Mouse (Mus musculus): ENCODE data around the gene BC107364. TPM values are rescaled to one million over a fixed set of nuclear protein-coding genes. Genes with fewer than 3 reads are reported as not detected.

The BC107364 gene
- polyA plus RNA-seq, 1 experiment from 2014 or later = not detected

GRCm38 (mm10) chr3:96417850-96418815 is 34.0 kb downstream of the BC107364 start:
- Histone ChIP-seq H3K27me3 (replicated peaks; ENCODE audit: control insufficient read depth, insufficient read depth, low read length) (no peaks in the 10 kb centered on the region), H3K9ac (ENCODE audit: low read depth, low read length) (no peak overlapping the region), H3K4me1 (ENCODE audit: control insufficient read depth, insufficient read depth, low read length) (no peaks in the 10 kb centered on the region), H3K36me3 (ENCODE audit: control insufficient read depth, insufficient read depth, low read length) (no peaks in the 10 kb centered on the region), H3K4me2 (ENCODE audit: low read depth, low read length) (no peak overlapping the region), H3K9me3 (ENCODE audit: control insufficient read depth, low read length) (no peaks in the 10 kb centered on the region), H3K27ac (replicated peaks; ENCODE audit: low read depth, low read length) (no peak overlapping the region), H3K4me3 (ENCODE audit: low read depth, low read length) (no peak overlapping the region)
- 69% methylated on average over 7 of the region's 7 CpGs for WGBS
- no peak for ATAC-seq (ENCODE audit: low read depth)
- DNase-seq (ENCODE audit: low spot score) = no peak

GRCm38 (mm10) chr3:96416595-96416994 is 35.5 kb downstream of the BC107364 start:
- 87% methylated on average over 6 of the region's 6 CpGs for WGBS
- H3K4me3 ChIP-seq (ENCODE audit: low read depth, low read length) = no peak overlapping the region
- H3K4me2 ChIP-seq (ENCODE audit: low read depth, low read length) = no peak overlapping the region
- peaks cover under 1% of the 10 kb centered on the region; the same call in 1 of the 2 replicates for H3K27me3 ChIP-seq (replicated peaks; ENCODE audit: control insufficient read depth, insufficient read depth, low read length)
- DNase-seq (ENCODE audit: low spot score) (no peak), ATAC-seq (ENCODE audit: low read depth) (no peak)
- no peaks in the 10 kb centered on the region for H3K4me1 ChIP-seq (ENCODE audit: control insufficient read depth, insufficient read depth, low read length)
- H3K27ac ChIP-seq (replicated peaks; ENCODE audit: low read depth, low read length) = no peak overlapping the region
- H3K36me3 ChIP-seq (ENCODE audit: control insufficient read depth, insufficient read depth, low read length) = no peaks in the 10 kb centered on the region
- H3K9me3 ChIP-seq (ENCODE audit: control insufficient read depth, low read length) = no peaks in the 10 kb centered on the region
- no peak overlapping the region for H3K9ac ChIP-seq (ENCODE audit: low read depth, low read length)

- 93% methylated on average over 2 of the region's 2 CpGs for WGBS
- no peak for ATAC-seq (ENCODE audit: low read depth)
- DNase-seq (ENCODE audit: low spot score) = no peak
- Histone ChIP-seq H3K9ac (ENCODE audit: low read depth, low read length) (no peak overlapping the region), H3K27ac (replicated peaks; ENCODE audit: low read depth, low read length) (no peak overlapping the region), H3K4me2 (ENCODE audit: low read depth, low read length) (no peak overlapping the region), H3K4me1 (ENCODE audit: control insufficient read depth, insufficient read depth, low read length) (no peaks in the 10 kb centered on the region), H3K27me3 (replicated peaks; ENCODE audit: control insufficient read depth, insufficient read depth, low read length) (peaks cover 6% of the 10 kb centered on the region), H3K4me3 (ENCODE audit: low read depth, low read length) (no peak overlapping the region), H3K9me3 (ENCODE audit: control insufficient read depth, low read length) (no peaks in the 10 kb centered on the region), H3K36me3 (ENCODE audit: control insufficient read depth, insufficient read depth, low read length) (no peaks in the 10 kb centered on the region)
These were observed 36.0 kb downstream of the BC107364 start for GRCm38 (mm10) chr3:96416056-96416455.

- Histone ChIP-seq H3K27me3 (replicated peaks; ENCODE audit: control insufficient read depth, insufficient read depth, low read length) (peaks cover 17% of the 10 kb centered on the region), H3K4me3 (ENCODE audit: low read depth, low read length) (peak overlapping the region; percentile 78), H3K27ac (replicated peaks; ENCODE audit: low read depth, low read length) (no peak overlapping the region), H3K4me2 (ENCODE audit: low read depth, low read length) (peak overlapping the region; percentile 87), H3K9ac (ENCODE audit: low read depth, low read length) (peak overlapping the region; percentile 92), H3K36me3 (ENCODE audit: control insufficient read depth, insufficient read depth, low read length) (no peaks in the 10 kb centered on the region), H3K4me1 (ENCODE audit: control insufficient read depth, insufficient read depth, low read length) (no peaks in the 10 kb centered on the region), H3K9me3 (ENCODE audit: control insufficient read depth, low read length) (no peaks in the 10 kb centered on the region)
- DNase-seq (ENCODE audit: low spot score) = no peak
- 33% methylated on average over 7 of the region's 7 CpGs for WGBS
- no peak for ATAC-seq (ENCODE audit: low read depth)
These were observed 37.2 kb downstream of the BC107364 start for GRCm38 (mm10) chr3:96414951-96415327.

- under 1% methylated on average over 55 of the region's 64 CpGs for WGBS
- Histone ChIP-seq H3K4me2 (ENCODE audit: low read depth, low read length) (peak overlapping the region; percentile 87), H3K27me3 (replicated peaks; ENCODE audit: control insufficient read depth, insufficient read depth, low read length) (peaks cover 23% of the 10 kb centered on the region), H3K27ac (replicated peaks; ENCODE audit: low read depth, low read length) (peak overlapping the region; percentile 86), H3K4me1 (ENCODE audit: control insufficient read depth, insufficient read depth, low read length) (no peaks in the 10 kb centered on the region), H3K36me3 (ENCODE audit: control insufficient read depth, insufficient read depth, low read length) (no peaks in the 10 kb centered on the region), H3K9ac (ENCODE audit: low read depth, low read length) (peak overlapping the region; percentile 92), H3K4me3 (ENCODE audit: low read depth, low read length) (peak overlapping the region; percentile 78), H3K9me3 (ENCODE audit: control insufficient read depth, low read length) (no peaks in the 10 kb centered on the region)
- DNase-seq (ENCODE audit: low spot score) (peak; percentile 93), ATAC-seq (ENCODE audit: low read depth) (peak; percentile 92)
These were observed 37.8 kb downstream of the BC107364 start for GRCm38 (mm10) chr3:96414126-96414950.

GRCm38 (mm10) chr3:96413581-96414125 is 38.5 kb downstream of the BC107364 start:
- 54% methylated on average over 9 of the region's 9 CpGs for WGBS
- H3K27ac ChIP-seq (replicated peaks; ENCODE audit: low read depth, low read length) = no peak overlapping the region
- H3K4me3 ChIP-seq (ENCODE audit: low read depth, low read length) = peak overlapping the region; percentile 78
- peaks cover 29% of the 10 kb centered on the region for H3K27me3 ChIP-seq (replicated peaks; ENCODE audit: control insufficient read depth, insufficient read depth, low read length)
- ATAC-seq (ENCODE audit: low read depth) = no peak
- peak overlapping the region; percentile 87 for H3K4me2 ChIP-seq (ENCODE audit: low read depth, low read length)
- no peaks in the 10 kb centered on the region for H3K4me1 ChIP-seq (ENCODE audit: control insufficient read depth, insufficient read depth, low read length)
- no peaks in the 10 kb centered on the region for H3K9me3 ChIP-seq (ENCODE audit: control insufficient read depth, low read length)
- H3K9ac ChIP-seq (ENCODE audit: low read depth, low read length) = peak overlapping the region; percentile 92; the same call in 1 of the 2 replicates
- H3K36me3 ChIP-seq (ENCODE audit: control insufficient read depth, insufficient read depth, low read length) = no peaks in the 10 kb centered on the region
- no peak for DNase-seq (ENCODE audit: low spot score)

- H3K4me3 ChIP-seq (ENCODE audit: low read depth, low read length) = no peak overlapping the region
- H3K9me3 ChIP-seq (ENCODE audit: control insufficient read depth, low read length) = no peaks in the 10 kb centered on the region
- DNase-seq (ENCODE audit: low spot score) (no peak), ATAC-seq (ENCODE audit: low read depth) (no peak)
- WGBS = 81% methylated on average over 3 of the region's 3 CpGs
- H3K36me3 ChIP-seq (ENCODE audit: control insufficient read depth, insufficient read depth, low read length) = no peaks in the 10 kb centered on the region
- no peak overlapping the region for H3K4me2 ChIP-seq (ENCODE audit: low read depth, low read length)
- no peaks in the 10 kb centered on the region for H3K4me1 ChIP-seq (ENCODE audit: control insufficient read depth, insufficient read depth, low read length)
- H3K9ac ChIP-seq (ENCODE audit: low read depth, low read length) = no peak overlapping the region
- H3K27ac ChIP-seq (replicated peaks; ENCODE audit: low read depth, low read length) = no peak overlapping the region
- peaks cover 41% of the 10 kb centered on the region for H3K27me3 ChIP-seq (replicated peaks; ENCODE audit: control insufficient read depth, insufficient read depth, low read length)
These were observed 40.3 kb downstream of the BC107364 start for GRCm38 (mm10) chr3:96411821-96412220.

- no peaks in the 10 kb centered on the region for H3K9me3 ChIP-seq (ENCODE audit: control insufficient read depth, low read length)
- WGBS = 87% methylated on average over 5 of the region's 5 CpGs
- H3K36me3 ChIP-seq (ENCODE audit: control insufficient read depth, insufficient read depth, low read length) = no peaks in the 10 kb centered on the region
- H3K4me3 ChIP-seq (ENCODE audit: low read depth, low read length) = no peak overlapping the region
- DNase-seq (ENCODE audit: low spot score) = no peak
- peaks cover 48% of the 10 kb centered on the region for H3K27me3 ChIP-seq (replicated peaks; ENCODE audit: control insufficient read depth, insufficient read depth, low read length)
- ATAC-seq (ENCODE audit: low read depth) = no peak
- H3K27ac ChIP-seq (replicated peaks; ENCODE audit: low read depth, low read length) = no peak overlapping the region
- no peak overlapping the region for H3K9ac ChIP-seq (ENCODE audit: low read depth, low read length)
- H3K4me2 ChIP-seq (ENCODE audit: low read depth, low read length) = no peak overlapping the region
- H3K4me1 ChIP-seq (ENCODE audit: control insufficient read depth, insufficient read depth, low read length) = no peaks in the 10 kb centered on the region
These were observed 41.1 kb downstream of the BC107364 start for GRCm38 (mm10) chr3:96410966-96411365.

Data from embryonic facial prominence, embryonic 14.5 days (tissue).